Mouse (Mus musculus) hindbrain, embryonic 10.5 days (tissue): ENCODE measurements around the gene Ly75. TPM values are rescaled to one million over a fixed set of nuclear protein-coding genes. Genes with fewer than 3 reads are reported as not detected.

ENCODE experiments used
- DNase-seq: peaks from one replicate; pipeline ENCODE4 v3.0.0-alpha.2; 2017; ENCODE audit warnings: low spot score
- H3K27ac ChIP-seq: fragments of 300-500 bp; sonication (generic); 2 replicates; pipeline ENCODE4 v1.5.1; 2016; ENCODE audit warnings: mild to moderate bottlenecking, moderate library complexity
- H3K27me3 ChIP-seq: fragments of 300-500 bp; sonication (generic); 2 replicates; pipeline ENCODE4 v1.6.1; 2016; ENCODE audit warnings: mild to moderate bottlenecking; ENCODE audit not compliant: poor library complexity, insufficient read depth, severe bottlenecking
- H3K36me3 ChIP-seq: fragments of 300-500 bp; sonication (generic); 2 replicates; pipeline ENCODE4 v1.6.1; 2016; ENCODE audit warnings: mild to moderate bottlenecking, moderate library complexity
- H3K4me1 ChIP-seq: fragments of 300-500 bp; sonication (generic); replicated peaks from 2 replicates; pipeline ENCODE4 v1.6.1; 2016; ENCODE audit warnings: mild to moderate bottlenecking
- H3K4me3 ChIP-seq: fragments of 300-500 bp; sonication (generic); 2 replicates; pipeline ENCODE4 v1.5.1; 2016; ENCODE audit warnings: mild to moderate bottlenecking, moderate library complexity
- H3K9me3 ChIP-seq: fragments of 300-500 bp; sonication (generic); 2 replicates; pipeline ENCODE4 v1.6.1; 2016; ENCODE audit warnings: mild to moderate bottlenecking, moderate library complexity
- WGBS: fragments of 180-500 bp; shearing (Covaris S2); methylation state at CpG from one replicate; pipeline ENCODE4 v1.1.7; 2016; 5-methylcytosine and 5-hydroxymethylcytosine counted together
- polyA plus RNA-seq: library from polyadenylated mRNA; unstranded; fragments of >200 nt; fragmentation: Nextera tagmentation; extraction: Ambion mirVana; gene quantifications from 2 replicates; pipeline ENCODE4 v1.2.1, GENCODE M21; 2016

The Ly75 gene
- polyA plus RNA-seq, 1 experiment from 2014 or later: 2.7 TPM

DNA sequence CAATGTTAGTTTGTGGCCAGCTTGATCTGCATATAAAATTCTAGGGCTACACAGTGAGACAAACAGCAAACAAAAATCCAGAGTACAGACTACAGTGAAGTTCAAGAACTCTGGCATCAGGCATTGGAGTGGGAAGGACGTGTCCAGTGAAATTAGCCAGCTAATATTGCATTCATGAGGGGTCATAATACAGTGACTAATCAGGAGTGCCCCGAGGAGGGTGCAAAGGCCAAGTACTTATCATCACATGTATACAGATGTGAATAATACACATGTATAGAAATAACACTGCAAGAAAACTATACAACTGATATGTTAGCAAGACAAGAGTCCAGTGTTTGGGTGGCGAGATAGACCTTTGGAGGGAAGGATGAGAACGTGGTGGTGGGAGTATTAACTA, 130.3 kb downstream of the Ly75 start:
- 82% methylated on average over 4 of the region's 4 CpGs for WGBS
- no peak for DNase-seq
- H3K27ac ChIP-seq: no peak overlapping the region
- H3K27me3 ChIP-seq: no peaks in the 10 kb centered on the region
- H3K36me3 ChIP-seq: peaks cover 31% of the 10 kb centered on the region
- H3K4me3 ChIP-seq: no peak overlapping the region
- H3K4me1 ChIP-seq: no peaks in the 10 kb centered on the region
- H3K9me3 ChIP-seq: 0 out of 2 replicates have a peak, but pooled peaks cover 2% of the 10 kb centered on the region

Other genes starting within 250 kb of the Ly75 start
- gene Baz2b, start 173.5 kb downstream of the Ly75 start, polyA plus RNA-seq: 63.4 and 70.5 TPM in 2 replicates
- gene March7, start 173.4 kb downstream of the Ly75 start, polyA plus RNA-seq: 56.9 and 67.3 TPM in 2 replicates
- 17.9 and 18.9 TPM in 2 replicates for gene Cd302, start 98.8 kb downstream of the Ly75 start, polyA plus RNA-seq
- 0.95 and 1.5 TPM in 2 replicates for gene Pla2r1, start 170.0 kb upstream of the Ly75 start, polyA plus RNA-seq